Mouse (Mus musculus) cerebellum, adult 2 months (tissue): ENCODE data around the gene Akap1.
"Not testable (repeated sequence)": the region's sequence is repeated elsewhere in the genome, so short reads cannot be mapped to it uniquely, and the experiment has no call there.

Experiments used
- CTCF ChIP-seq: fragments of 200-500 bp; IDR thresholded peaks from 2 replicates; pipeline ENCODE4 v1.5.1; 2011; ENCODE audit warnings: low read depth, mild to moderate bottlenecking, control low read depth, low read length, moderate library complexity, borderline replicate concordance; ENCODE audit not compliant: insufficient read depth
- POLR2A ChIP-seq: fragments of 200-500 bp; IDR thresholded peaks from 2 replicates; pipeline ENCODE4 v1.6.1; 2011; ENCODE audit warnings: low read length, control low read depth, borderline replicate concordance; ENCODE audit not compliant: insufficient read depth

GRCm38 (mm10) chr11:88895800-88896232 lies 31.4 kb upstream of the Akap1 start:
- TF ChIP-seq POLR2A, CTCF: not testable (repeated sequence)
